Mouse (Mus musculus) urinary bladder, postnatal 36 days (tissue): ENCODE results near the gene Flywch1.

Source experiments
- DNase-seq, 2 experiments: peaks; one replicate each; pipeline ENCODE4 v3.0.0; 2022; ENCODE audit warnings: low spot score in 2 of 2, mixed read lengths in 1 of 2

Gene Flywch1

DNA sequence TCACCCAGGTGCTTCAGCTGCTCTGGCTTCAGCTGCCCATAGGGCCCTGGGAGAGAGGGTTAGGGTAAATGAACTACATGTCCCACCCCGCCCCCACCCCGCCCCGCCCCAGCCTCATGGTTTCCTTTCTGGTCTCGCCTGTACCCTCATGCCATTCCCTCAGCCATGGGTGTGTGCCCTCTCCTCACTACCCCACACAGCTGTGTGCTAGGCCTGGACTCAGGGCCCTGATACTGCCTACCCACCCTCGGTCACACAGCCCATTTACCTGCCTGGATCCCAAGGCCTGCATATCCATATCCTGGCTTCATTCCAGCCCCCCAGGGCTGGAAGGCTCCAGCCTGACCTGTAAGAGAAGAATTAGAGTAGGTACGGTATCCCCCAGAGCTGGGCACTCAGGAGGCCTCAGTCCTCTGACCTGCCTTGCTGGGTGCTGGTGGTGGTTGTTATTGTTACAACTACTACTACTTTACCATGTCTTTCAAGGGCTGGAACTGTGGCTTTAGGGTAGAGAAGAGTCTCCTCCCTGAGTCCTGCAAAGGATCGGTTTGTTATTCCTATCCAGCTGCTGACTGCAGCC is 65.8 kb downstream of the Flywch1 start:
- DNase-seq: no peak

- DNase-seq: no peak
These were observed 66.7 kb downstream of the Flywch1 start for GRCm38 (mm10) chr17:23704741-23705140.

DNA sequence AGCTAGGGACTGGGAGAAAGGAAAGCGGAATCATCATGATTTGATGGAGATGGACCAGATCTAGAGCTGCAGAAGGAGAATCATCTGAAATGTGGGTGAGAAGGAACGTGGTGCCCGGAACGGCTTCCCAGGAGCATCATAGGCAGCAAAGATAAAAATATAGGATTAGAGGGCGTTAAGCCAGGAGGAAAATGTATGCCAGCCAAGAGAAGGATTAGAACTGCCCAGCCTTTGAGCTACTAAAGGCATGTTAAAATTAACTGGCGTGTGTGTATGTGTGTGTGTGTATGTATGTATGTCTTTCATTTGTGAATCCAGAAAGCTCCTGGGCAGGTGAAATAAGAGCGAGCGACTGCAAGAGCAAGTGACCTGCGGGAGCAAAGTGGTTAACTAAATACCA is 68.1 kb downstream of the Flywch1 start:
- no peak for DNase-seq
